Mouse (Mus musculus) midbrain, postnatal 0 days (tissue): ENCODE data around the gene Nop2. TPM values are rescaled to one million over a fixed set of nuclear protein-coding genes. Genes with fewer than 3 reads are reported as not detected.
A peak's percentile ranks its signal among the peaks of the same experiment; 100 is the strongest.

Source experiments
- ATAC-seq: fragments of 200-750 bp; cut with Nextera tagmentation; 2 replicates; pipeline ENCODE4 v1.8.0; 2017; ENCODE audit warnings: moderate number of reproducible peaks, mild to moderate bottlenecking, moderate TSS enrichment, moderate library complexity; ENCODE audit not compliant: low FRiP score
- DNase-seq: peaks from one replicate; pipeline ENCODE4 v3.0.0-alpha.2; 2015; ENCODE audit warnings: low spot score
- H3K27ac ChIP-seq: fragments of 300-500 bp; sonication (generic); 2 replicates; pipeline ENCODE4 v1.5.1; 2014; ENCODE audit warnings: low read depth, mild to moderate bottlenecking, low read length, mixed read lengths
- H3K27me3 ChIP-seq: fragments of 300-500 bp; sonication (generic); 2 replicates; pipeline ENCODE4 v1.6.1; 2014; ENCODE audit warnings: low read length, control low read depth, mixed read lengths; ENCODE audit not compliant: insufficient read depth
- H3K36me3 ChIP-seq: fragments of 300-500 bp; sonication (generic); 2 replicates; pipeline ENCODE4 v1.6.1; 2014; ENCODE audit warnings: low read length, control low read depth, mixed read lengths; ENCODE audit not compliant: insufficient read depth
- H3K4me1 ChIP-seq: fragments of 300-500 bp; sonication (generic); 2 replicates; pipeline ENCODE4 v1.6.1; 2014; ENCODE audit warnings: mild to moderate bottlenecking, control low read depth, antibody characterized with exemption, low read length, mixed read lengths; ENCODE audit not compliant: insufficient read depth
- H3K4me2 ChIP-seq: fragments of 300-500 bp; sonication (generic); 2 replicates; pipeline ENCODE4 v1.6.1; 2014; ENCODE audit warnings: low read depth, mild to moderate bottlenecking, low read length, mixed read lengths; ENCODE audit not compliant: poor library complexity, severe bottlenecking
- H3K4me3 ChIP-seq: fragments of 300-500 bp; sonication (generic); 2 replicates; pipeline ENCODE4 v1.5.1; 2014; ENCODE audit warnings: low read depth, mild to moderate bottlenecking, low read length, moderate library complexity
- H3K9ac ChIP-seq: fragments of 300-500 bp; sonication (generic); replicated peaks from 2 replicates; pipeline ENCODE4 v1.6.1; 2014; ENCODE audit warnings: mild to moderate bottlenecking, low read length, moderate library complexity, mixed read lengths; ENCODE audit not compliant: poor library complexity, severe bottlenecking
- H3K9me3 ChIP-seq: fragments of 300-500 bp; sonication (generic); 2 replicates; pipeline ENCODE4 v1.6.1; 2016; ENCODE audit warnings: low read length, control low read depth
- CTCF ChIP-seq: IDR thresholded peaks from 2 replicates; pipeline ENCODE4 v1.5.1; 2016; ENCODE audit warnings: antibody characterized with exemption, mild to moderate bottlenecking
- WGBS: fragments of 180-500 bp; shearing (Covaris S2); extraction: QIAGEN DNeasy Blood & Tissue Kit; methylation state at CpG from one replicate; pipeline ENCODE4 v1.1.7; 2014; 5-methylcytosine and 5-hydroxymethylcytosine counted together
- polyA plus RNA-seq: library from polyadenylated mRNA; unstranded; fragments of >200 nt; fragmentation: Nextera tagmentation; extraction: Ambion mirVana; gene quantifications from 2 replicates; pipeline ENCODE4 v1.2.1, GENCODE M21; 2015
- total RNA-seq: library from RNA; depleted of rRNA; stranded (reverse); fragments of >200 nt; gene quantifications from 2 replicates; pipeline ENCODE4 v1.2.3, GENCODE M21; 2014

The Nop2 gene
- total and polyA plus RNA-seq, 2 experiments from 2014 or later, result 34.5 to 41.4 TPM

GRCm38 (mm10) chr6:125119387-125119786 lies 12.3 kb upstream of the Nop2 start:
- Histone ChIP-seq H3K9ac (no peak overlapping the region), H3K4me2 (no peak overlapping the region), H3K4me3 (no peak overlapping the region), H3K36me3 (peaks cover 80% of the 10 kb centered on the region), H3K9me3 (no peaks in the 10 kb centered on the region), H3K27ac (no peak overlapping the region), H3K27me3 (no peaks in the 10 kb centered on the region), H3K4me1 (no peaks in the 10 kb centered on the region)
- DNase-seq (no peak), ATAC-seq (no peak)
- TF ChIP-seq CTCF, result no peak
- 96% methylated on average over 8 of the region's 8 CpGs for WGBS

DNA sequence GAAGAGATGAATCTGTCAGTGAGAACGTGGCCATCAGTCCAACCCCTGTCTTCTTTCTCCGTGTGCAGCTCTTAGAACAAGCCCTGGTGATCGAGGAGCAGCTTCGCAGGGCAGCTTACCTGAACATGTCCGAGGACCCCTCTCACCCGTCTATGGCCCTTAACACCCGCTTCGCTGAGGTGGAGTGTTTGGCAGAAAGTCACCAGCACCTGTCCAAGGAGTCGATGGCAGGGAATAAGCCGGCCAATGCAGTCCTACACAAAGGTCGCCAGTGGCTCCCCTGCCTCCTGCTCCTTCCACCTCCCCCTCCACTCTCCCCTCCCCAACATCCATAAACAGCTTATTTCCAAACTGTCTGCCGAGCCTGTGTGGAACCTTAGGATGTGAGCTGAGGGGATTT lies 3.0 kb upstream of the Nop2 start:
- no peak for TF ChIP-seq CTCF
- H3K36me3 ChIP-seq, result peaks cover 41% of the 10 kb centered on the region
- ATAC-seq, result no peak

DNA sequence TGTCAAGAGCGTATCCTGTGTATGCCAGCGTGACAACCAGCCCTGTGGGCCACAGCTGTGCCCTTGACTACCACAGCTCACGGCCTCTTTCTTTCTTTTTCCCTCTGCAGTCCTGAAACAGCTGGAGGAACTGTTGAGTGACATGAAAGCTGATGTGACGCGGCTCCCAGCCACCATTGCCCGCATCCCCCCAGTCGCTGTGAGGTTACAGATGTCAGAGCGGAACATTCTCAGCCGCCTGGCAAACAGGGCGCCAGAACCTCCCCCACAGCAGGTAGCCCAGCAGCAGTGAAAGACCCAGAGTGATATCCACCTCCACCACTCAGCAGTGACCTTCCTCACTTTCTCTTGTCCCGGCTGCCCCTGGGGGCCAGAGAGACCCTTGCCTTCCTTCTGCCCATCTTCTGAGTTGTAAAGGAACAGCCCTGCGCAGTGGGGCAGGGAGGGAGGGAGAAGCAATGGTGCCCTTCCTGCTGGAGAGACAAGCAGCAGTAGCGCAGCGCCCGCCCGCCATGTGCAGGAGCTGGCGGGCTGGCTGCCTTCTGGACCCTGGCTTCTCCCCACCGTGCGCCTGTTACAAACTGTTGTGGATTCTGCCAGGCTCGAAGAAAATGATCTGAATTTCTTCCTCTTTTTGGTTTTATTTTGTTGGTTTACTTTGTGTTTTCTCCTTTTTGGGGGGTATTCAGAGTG lies 1.9 kb upstream of the Nop2 start:
- H3K27me3 ChIP-seq, result no peaks in the 10 kb centered on the region
- H3K36me3 ChIP-seq, result peaks cover 38% of the 10 kb centered on the region
- H3K27ac ChIP-seq, result no peak overlapping the region
- H3K4me3 ChIP-seq, result no peak overlapping the region
- no peaks in the 10 kb centered on the region for H3K9me3 ChIP-seq
- DNase-seq, result no peak
- H3K9ac ChIP-seq, result no peak overlapping the region
- 84% methylated on average over 18 of the region's 20 CpGs for WGBS
- ATAC-seq, result no peak
- no peak overlapping the region for H3K4me2 ChIP-seq
- no peak for TF ChIP-seq CTCF
- H3K4me1 ChIP-seq, result 0 out of 2 replicates have a peak, but pooled peaks cover 2% of the 10 kb centered on the region

More for the DNA sequence above, 3.0 kb upstream of the Nop2 start:
- Histone ChIP-seq H3K9ac (no peak overlapping the region), H3K4me3 (no peak overlapping the region), H3K4me2 (no peak overlapping the region), H3K4me1 (0 out of 2 replicates have a peak, but pooled peaks cover 2% of the 10 kb centered on the region), H3K9me3 (no peaks in the 10 kb centered on the region), H3K27me3 (no peaks in the 10 kb centered on the region), H3K27ac (no peak overlapping the region)
- whole genome bisulfite sequencing, result 91% methylated on average over 12 of the region's 12 CpGs
- no peak for DNase-seq

GRCm38 (mm10) chr6:125132470-125132869 lies 761 bp downstream of the Nop2 start:
- no peaks in the 10 kb centered on the region for H3K9me3 ChIP-seq
- no peak for DNase-seq
- 0 out of 2 replicates have a peak, but pooled peaks cover 2% of the 10 kb centered on the region for H3K4me1 ChIP-seq
- peak overlapping the region; percentile 81 for H3K9ac ChIP-seq
- peak overlapping the region; percentile 91 for H3K4me2 ChIP-seq
- no peak for TF ChIP-seq CTCF
- ATAC-seq, result no peak
- H3K27ac ChIP-seq, result no peak overlapping the region
- peaks cover 36% of the 10 kb centered on the region for H3K36me3 ChIP-seq
- 13% methylated on average over 11 of the region's 11 CpGs for WGBS
- peak overlapping the region; percentile 50 for H3K4me3 ChIP-seq
- H3K27me3 ChIP-seq, result no peaks in the 10 kb centered on the region

GRCm38 (mm10) chr6:125137002-125137671 lies 5.4 kb downstream of the Nop2 start:
- 86% methylated on average over 19 of the region's 19 CpGs for WGBS
- peak; percentile 33 for DNase-seq

DNA sequence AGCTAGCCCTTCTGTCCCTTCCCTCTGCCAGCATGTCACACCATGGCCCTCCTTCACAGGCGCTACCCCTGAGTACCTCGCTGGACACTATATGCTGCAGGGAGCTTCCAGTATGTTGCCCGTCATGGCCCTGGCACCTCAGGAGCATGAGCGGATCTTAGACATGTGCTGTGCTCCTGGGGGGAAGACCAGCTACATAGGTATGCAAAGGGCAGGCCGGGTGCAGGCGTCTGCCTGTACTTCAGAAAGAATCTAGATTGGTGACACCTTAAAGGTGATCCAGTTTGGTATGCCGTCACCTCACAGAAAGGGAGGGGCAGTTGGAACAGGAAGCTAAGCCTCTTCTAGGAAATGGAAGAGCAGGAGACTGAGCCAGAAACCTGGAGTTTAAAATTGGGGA lies 8.0 kb downstream of the Nop2 start:
- 93% methylated on average over 7 of the region's 7 CpGs for WGBS
- no peak for DNase-seq
- Histone ChIP-seq H3K4me2 (no peak overlapping the region), H3K9ac (no peak overlapping the region), H3K4me1 (0 out of 2 replicates have a peak, but pooled peaks cover 2% of the 10 kb centered on the region), H3K36me3 (peaks cover 61% of the 10 kb centered on the region), H3K27ac (no peak overlapping the region), H3K4me3 (no peak overlapping the region), H3K9me3 (no peaks in the 10 kb centered on the region), H3K27me3 (no peaks in the 10 kb centered on the region)
- ATAC-seq, result no peak
- no peak for TF ChIP-seq CTCF

More at GRCm38 (mm10) chr6:125137002-125137671, 5.4 kb downstream of the Nop2 start:
- no peak for ATAC-seq
- Histone ChIP-seq H3K27ac (no peak overlapping the region), H3K4me2 (no peak overlapping the region), H3K9me3 (no peaks in the 10 kb centered on the region), H3K4me1 (0 out of 2 replicates have a peak, but pooled peaks cover 2% of the 10 kb centered on the region), H3K4me3 (no peak overlapping the region), H3K36me3 (peaks cover 62% of the 10 kb centered on the region), H3K27me3 (no peaks in the 10 kb centered on the region), H3K9ac (no peak overlapping the region)
- TF ChIP-seq CTCF, result peak; percentile 73
